Mouse (Mus musculus): Measurements from ENCODE around the gene Herc4. TPM values are rescaled to one million over a fixed set of nuclear protein-coding genes. Genes with fewer than 3 reads are reported as not detected.

Gene Herc4
- polyA plus RNA-seq (2015; fragmentation: Nextera tagmentation; extraction: Ambion mirVana): 23.8 and 28.3 TPM in 2 replicates

DNA sequence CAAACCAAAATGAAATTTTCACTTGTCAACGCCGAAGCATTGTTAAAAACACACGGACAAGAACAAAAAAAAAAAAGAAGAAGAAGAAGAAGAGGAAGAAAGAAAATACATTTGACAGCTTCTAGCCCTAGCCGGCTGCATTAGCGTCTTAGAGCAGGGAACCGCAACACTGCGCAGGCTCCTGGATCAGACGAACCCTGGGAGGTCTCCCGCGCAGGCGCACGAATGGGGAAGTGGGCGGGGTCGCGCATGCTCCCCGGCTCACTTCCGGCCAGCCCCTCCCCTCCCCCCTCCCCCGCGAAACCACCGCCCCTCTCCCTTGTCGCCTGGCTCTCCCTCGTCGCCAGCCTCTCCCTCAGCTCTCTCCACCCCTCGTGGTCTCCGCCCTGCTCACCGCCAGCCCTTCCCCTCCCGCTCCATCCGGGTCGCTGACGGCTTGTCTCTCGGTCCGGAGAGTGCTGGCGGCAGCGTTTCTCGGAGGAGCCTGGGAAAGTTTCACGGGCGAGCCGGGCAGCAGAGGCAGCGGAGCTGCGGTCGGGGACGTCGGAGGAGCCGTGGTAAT lies at the start of gene Herc4:
Herc4 (plus strand) TSS at position 318 of the 562 bp plus-strand sequence.
- under 1% methylated on average over 43 of the region's 44 CpGs for WGBS
- no peak for TF ChIP-seq EP300 (IDR thresholded peaks at IDR 0.05)
- TF ChIP-seq CTCF (IDR thresholded peaks at IDR 0.05): 0 out of 2 replicates have a peak, but pooled peaks have one; percentile 4
- Histone ChIP-seq H3K4me2 (replicated peaks; ENCODE audit: low read depth, low read length) (peak within 1 kb of the TSS; percentile 71), H3K27me3 (replicated peaks; ENCODE audit: insufficient read depth, low read length) (no peaks in the 10 kb centered on the region), H3K4me1 (ENCODE audit: insufficient read depth, low read depth, low read length) (peaks cover 4% of the 10 kb centered on the region; the same call in 1 of the 2 replicates), H3K36me3 (ENCODE audit: insufficient read depth, low read length) (no peaks in the 10 kb centered on the region), H3K4me3 (ENCODE audit: low read depth, low read length) (peak within 1 kb of the TSS; percentile 80), H3K9ac (replicated peaks; ENCODE audit: low read depth) (peak within 1 kb of the TSS; percentile 89), H3K27ac (ENCODE audit: low read length) (peak within 1 kb of the TSS; percentile 97), H3K9me3 (ENCODE audit: low read length) (no peaks in the 10 kb centered on the region)
- peak; percentile 100 for ATAC-seq
- peak; percentile 99 for DNase-seq (ENCODE audit: low spot score)

- TF ChIP-seq CTCF (IDR thresholded peaks at IDR 0.05) (no peak), EP300 (IDR thresholded peaks at IDR 0.05) (no peak)
- peaks cover 3% of the 10 kb centered on the region; the same call in 1 of the 2 replicates for H3K4me1 ChIP-seq (ENCODE audit: insufficient read depth, low read depth, low read length)
- H3K9me3 ChIP-seq (ENCODE audit: low read length): no peaks in the 10 kb centered on the region
- no peak overlapping the region for H3K4me3 ChIP-seq (ENCODE audit: low read depth, low read length)
- no peaks in the 10 kb centered on the region for H3K36me3 ChIP-seq (ENCODE audit: insufficient read depth, low read length)
- WGBS: 85% methylated on average over 4 of the region's 4 CpGs
- DNase-seq (ENCODE audit: low spot score) (no peak), ATAC-seq (no peak)
- H3K9ac ChIP-seq (replicated peaks; ENCODE audit: low read depth): no peak overlapping the region
- H3K4me2 ChIP-seq (replicated peaks; ENCODE audit: low read depth, low read length): no peak overlapping the region
- H3K27me3 ChIP-seq (replicated peaks; ENCODE audit: insufficient read depth, low read length): no peaks in the 10 kb centered on the region
- no peak overlapping the region for H3K27ac ChIP-seq (ENCODE audit: low read length)
Measured at GRCm38 (mm10) chr10:63199008-63199407, 44.6 kb upstream of the Herc4 start.

DNA sequence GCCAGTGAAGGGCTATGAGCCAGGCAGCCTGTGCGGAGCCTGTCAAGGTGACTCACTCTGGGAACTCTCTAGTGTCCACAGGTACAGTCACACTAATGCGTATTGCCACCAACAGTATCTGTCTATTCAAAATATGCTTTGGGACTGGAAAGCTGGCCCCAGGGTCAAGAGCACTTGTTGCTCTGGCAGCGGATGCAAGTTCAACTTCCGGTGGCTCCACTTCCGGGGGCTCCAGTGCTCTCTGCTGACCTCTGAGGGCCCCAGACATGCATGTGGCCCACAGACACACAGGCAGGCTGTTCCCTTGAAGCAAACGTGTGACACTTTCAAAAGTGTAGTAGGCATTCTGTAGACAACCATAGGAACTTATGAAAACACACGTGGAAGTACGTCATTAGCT lies 42.1 kb upstream of the Herc4 start:
- no peak for TF ChIP-seq EP300 (IDR thresholded peaks at IDR 0.05)
- TF ChIP-seq CTCF (IDR thresholded peaks at IDR 0.05): no peak
- WGBS: 67% methylated on average over 8 of the region's 8 CpGs
- no peak for DNase-seq (ENCODE audit: low spot score)

DNA sequence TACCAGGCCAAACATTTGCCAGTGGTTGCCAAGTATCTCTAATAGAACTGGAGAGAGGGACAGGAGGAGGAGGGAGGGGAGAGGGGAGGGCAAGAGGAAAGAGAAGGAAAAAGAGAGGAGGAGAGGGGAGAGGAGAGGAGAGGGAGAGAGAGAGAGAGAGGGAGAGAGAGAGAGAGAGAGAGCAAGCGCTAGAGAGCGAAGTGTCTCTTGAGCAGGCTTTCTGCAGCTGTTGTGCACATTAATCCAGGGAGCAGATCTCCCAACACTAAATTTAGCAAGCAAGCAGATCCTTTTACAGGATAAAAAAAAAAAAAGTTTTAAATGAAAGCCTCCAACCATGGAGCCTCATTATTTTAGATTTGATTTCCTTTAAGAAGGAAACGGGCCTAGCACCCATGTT lies 40.6 kb upstream of the Herc4 start:
- peaks cover 3% of the 10 kb centered on the region; the same call in 1 of the 2 replicates for H3K4me1 ChIP-seq (ENCODE audit: insufficient read depth, low read depth, low read length)
- H3K9ac ChIP-seq (replicated peaks; ENCODE audit: low read depth): no peak overlapping the region
- H3K36me3 ChIP-seq (ENCODE audit: insufficient read depth, low read length): no peaks in the 10 kb centered on the region
- no peak overlapping the region for H3K4me2 ChIP-seq (replicated peaks; ENCODE audit: low read depth, low read length)
- H3K9me3 ChIP-seq (ENCODE audit: low read length): no peaks in the 10 kb centered on the region
- H3K4me3 ChIP-seq (ENCODE audit: low read depth, low read length): no peak overlapping the region
- TF ChIP-seq EP300 (IDR thresholded peaks at IDR 0.05): no peak
- TF ChIP-seq CTCF (IDR thresholded peaks at IDR 0.05): no peak
- no peaks in the 10 kb centered on the region for H3K27me3 ChIP-seq (replicated peaks; ENCODE audit: insufficient read depth, low read length)
- WGBS: 59% methylated on average over 3 of the region's 3 CpGs
- no peak for ATAC-seq
- DNase-seq (ENCODE audit: low spot score): peak; percentile 9
- no peak overlapping the region for H3K27ac ChIP-seq (ENCODE audit: low read length)

More for the DNA sequence above, 42.1 kb upstream of the Herc4 start:
- Histone ChIP-seq H3K9me3 (ENCODE audit: low read length) (no peaks in the 10 kb centered on the region), H3K4me2 (replicated peaks; ENCODE audit: low read depth, low read length) (no peak overlapping the region), H3K4me1 (ENCODE audit: insufficient read depth, low read depth, low read length) (peaks cover 3% of the 10 kb centered on the region; the same call in 1 of the 2 replicates), H3K27me3 (replicated peaks; ENCODE audit: insufficient read depth, low read length) (no peaks in the 10 kb centered on the region), H3K36me3 (ENCODE audit: insufficient read depth, low read length) (no peaks in the 10 kb centered on the region), H3K27ac (ENCODE audit: low read length) (no peak overlapping the region), H3K9ac (replicated peaks; ENCODE audit: low read depth) (no peak overlapping the region), H3K4me3 (ENCODE audit: low read depth, low read length) (no peak overlapping the region)
- ATAC-seq: no peak

DNA sequence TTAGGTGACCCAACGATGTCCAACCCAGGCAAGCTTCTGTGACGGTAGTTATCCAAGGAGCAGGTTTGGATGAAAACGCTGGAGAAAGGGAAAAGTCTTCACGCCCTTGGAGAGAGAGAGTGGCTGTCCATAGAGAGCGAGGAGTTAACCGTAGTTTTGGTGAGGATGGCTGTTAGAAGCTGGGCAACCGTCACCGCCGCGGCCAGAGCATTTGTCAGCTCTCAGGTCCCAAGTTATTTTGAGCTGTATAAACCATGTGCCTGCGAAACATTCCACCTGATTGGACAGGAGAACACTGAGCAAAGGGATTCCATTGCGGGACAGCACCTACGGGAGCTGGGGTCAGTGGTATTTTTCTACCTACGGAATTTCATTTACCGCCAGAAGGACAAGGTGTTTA lies 39.9 kb upstream of the Herc4 start, which contains the start of gene Mypn:
Mypn (minus strand) TSS at position 225 of the 400 bp plus-strand sequence.
- H3K36me3 ChIP-seq (ENCODE audit: insufficient read depth, low read length): no peaks in the 10 kb centered on the region
- H3K27me3 ChIP-seq (replicated peaks; ENCODE audit: insufficient read depth, low read length): no peaks in the 10 kb centered on the region
- peaks cover 3% of the 10 kb centered on the region; the same call in 1 of the 2 replicates for H3K4me1 ChIP-seq (ENCODE audit: insufficient read depth, low read depth, low read length)
- H3K9ac ChIP-seq (replicated peaks; ENCODE audit: low read depth): no peak within 1 kb of the TSS
- ATAC-seq (no peak), DNase-seq (ENCODE audit: low spot score) (no peak)
- H3K9me3 ChIP-seq (ENCODE audit: low read length): no peaks in the 10 kb centered on the region
- TF ChIP-seq CTCF (IDR thresholded peaks at IDR 0.05): no peak
- TF ChIP-seq EP300 (IDR thresholded peaks at IDR 0.05): no peak
- WGBS: 64% methylated on average over 15 of the region's 15 CpGs
- H3K4me2 ChIP-seq (replicated peaks; ENCODE audit: low read depth, low read length): no peak within 1 kb of the TSS
- no peak within 1 kb of the TSS for H3K27ac ChIP-seq (ENCODE audit: low read length)
- H3K4me3 ChIP-seq (ENCODE audit: low read depth, low read length): no peak within 1 kb of the TSS

GRCm38 (mm10) chr10:63208871-63209270 lies 34.7 kb upstream of the Herc4 start:
- Histone ChIP-seq H3K9me3 (ENCODE audit: low read length) (no peaks in the 10 kb centered on the region), H3K27me3 (replicated peaks; ENCODE audit: insufficient read depth, low read length) (no peaks in the 10 kb centered on the region), H3K36me3 (ENCODE audit: insufficient read depth, low read length) (no peaks in the 10 kb centered on the region), H3K27ac (ENCODE audit: low read length) (no peak overlapping the region), H3K4me3 (ENCODE audit: low read depth, low read length) (no peak overlapping the region), H3K4me1 (ENCODE audit: insufficient read depth, low read depth, low read length) (no peaks in the 10 kb centered on the region), H3K4me2 (replicated peaks; ENCODE audit: low read depth, low read length) (no peak overlapping the region), H3K9ac (replicated peaks; ENCODE audit: low read depth) (no peak overlapping the region)
- ATAC-seq (no peak), DNase-seq (ENCODE audit: low spot score) (no peak)
- 60% methylated on average over 6 of the region's 6 CpGs for WGBS
- no peak for TF ChIP-seq CTCF (IDR thresholded peaks at IDR 0.05)
- no peak for TF ChIP-seq EP300 (IDR thresholded peaks at IDR 0.05)
